Mouse (Mus musculus) MEL (cell line): ENCODE data around the gene Clk3.

Experiments
- CHD1 ChIP-seq: IDR thresholded peaks from 2 replicates; pipeline ENCODE4 v1.6.1; 2012; ENCODE audit warnings: low read depth, mild to moderate bottlenecking, inconsistent platforms, low read length, improper control_type of control experiment
- CHD2 ChIP-seq: IDR thresholded peaks from 2 replicates; pipeline ENCODE4 v1.6.1; 2011; ENCODE audit warnings: low read length, improper control_type of control experiment
- CTCF ChIP-seq, 3 experiments: IDR thresholded peaks in 2 of 3; conservative IDR thresholded peaks in 1 of 3; 2 replicates each; pipeline ENCODE4 v1.5.1; 2011 to 2012; ENCODE audit warnings: low read length in 3 of 3, low read depth in 2 of 3, mild to moderate bottlenecking in 2 of 3, improper control_type of control experiment in 1 of 3, inconsistent platforms in 1 of 3, mixed read lengths in 1 of 3, moderate library complexity in 1 of 3; ENCODE audit not compliant: control insufficient read depth in 1 of 3, insufficient read depth in 1 of 3, poor library complexity in 1 of 3, severe bottlenecking in 1 of 3
- KAT2A ChIP-seq: conservative IDR thresholded peaks from 2 replicates; pipeline ENCODE4 v1.6.1; 2012; ENCODE audit warnings: low read depth, low read length, improper control_type of control experiment, inconsistent platforms
- POLR2AphosphoS5 ChIP-seq: IDR thresholded peaks from 2 replicates; pipeline ENCODE4 v1.6.1; 2012; ENCODE audit warnings: low read depth, borderline replicate concordance, mild to moderate bottlenecking, inconsistent platforms, low read length, moderate library complexity, mixed read lengths
- TBP ChIP-seq: IDR thresholded peaks from 2 replicates; pipeline ENCODE4 v1.8.0; 2011; ENCODE audit warnings: low read depth, low read length, improper control_type of control experiment
- USF1 ChIP-seq: IDR thresholded peaks from 2 replicates; pipeline ENCODE4 v1.6.1; 2014; ENCODE audit warnings: low read depth, mild to moderate bottlenecking, inconsistent platforms, low read length, improper control_type of control experiment, moderate library complexity
- ZMIZ1 ChIP-seq: IDR thresholded peaks from 2 replicates; pipeline ENCODE4 v1.6.1; 2012; ENCODE audit warnings: low read depth, mild to moderate bottlenecking, inconsistent platforms, low read length, improper control_type of control experiment, moderate library complexity

- no peak for TF ChIP-seq TBP
- TF ChIP-seq ZMIZ1 = no peak
- TF ChIP-seq CHD1 = no peak
- TF ChIP-seq CHD2 = no peak
- no peak for TF ChIP-seq CTCF (IDR thresholded peaks at IDR 0.05 in 2 of 3, conservative IDR thresholded peaks at IDR 0.05 in 1 of 3; ENCODE audit: control insufficient read depth in 1 of 3, insufficient read depth in 1 of 3, low read depth in 2 of 3, low read length in 3 of 3, poor library complexity in 1 of 3, severe bottlenecking in 1 of 3)
- no peak for TF ChIP-seq POLR2AphosphoS5
- TF ChIP-seq USF1 = no peak
- no peak for TF ChIP-seq KAT2A
Measured at GRCm38 (mm10) chr9:57806066-57806481, 40.4 kb upstream of the Clk3 start.
